Mouse (Mus musculus) olfactory bulb, adult 2 months (tissue): ENCODE measurements around the gene A1cf.

Experiments used
- CTCF ChIP-seq: fragments of 200-500 bp; IDR thresholded peaks from 2 replicates; pipeline ENCODE4 v1.5.1; 2012; ENCODE audit warnings: low read depth, mild to moderate bottlenecking, low read length, moderate library complexity; ENCODE audit not compliant: insufficient read depth
- POLR2A ChIP-seq: fragments of 200-500 bp; IDR thresholded peaks from 2 replicates; pipeline ENCODE4 v1.6.1; 2012; ENCODE audit warnings: mild to moderate bottlenecking, low read depth, low read length, moderate library complexity; ENCODE audit not compliant: insufficient read depth

GRCm38 (mm10) chr19:31967933-31968532, 99.5 kb downstream of the A1cf start:
- no peak for TF ChIP-seq CTCF
- TF ChIP-seq POLR2A = no peak
